In genomic region chr1:57218127-57218526, GRCm38 (mm10) we compare ENCODE assay signal across 21 mouse cellular contexts.
DNase-seq lines count a peak whose midpoint lies in the region; ATAC-seq and TF ChIP-seq lines count a peak whose summit lies in the region.
"Had no signal": no experiment of that assay in that cellular context is flagged by ENCODE, and none has a peak within 500 bp of the region (broad histone marks: within the 10 kb centered on the region; RNA-seq: fewer than 3 reads in every experiment).

No protein-coding gene starts in this region.

- peaks cover 31% of the 10 kb centered on the region for H3K4me1 ChIP-seq in forebrain, embryonic 10.5 days
- H3K4me1 ChIP-seq in forebrain, postnatal 0 days (ENCODE audit: insufficient read depth) = no peaks in the 10 kb centered on the region
- peaks cover 26% of the 10 kb centered on the region for H3K4me1 ChIP-seq in midbrain, embryonic 13.5 days (replicated peaks)
- H3K4me1 ChIP-seq in midbrain, embryonic 15.5 days = peaks cover 11% of the 10 kb centered on the region; the same call in 1 of the 2 replicates
- peaks cover 20% of the 10 kb centered on the region for H3K4me1 ChIP-seq in forebrain, embryonic 16.5 days (replicated peaks; ENCODE audit: control insufficient read depth, insufficient read depth, low read length)
- peaks cover 10% of the 10 kb centered on the region for H3K4me1 ChIP-seq in neural tube, embryonic 14.5 days (ENCODE audit: control insufficient read depth, insufficient read depth, low read length)
- H3K4me1 ChIP-seq: kidney, embryonic 15.5 days; liver, embryonic 15.5 days had no signal

- no peak overlapping the region for H3K4me3 ChIP-seq in forebrain, embryonic 10.5 days
- H3K4me3 ChIP-seq in forebrain, postnatal 0 days (ENCODE audit: low read depth, low read length) = no peak overlapping the region
- no peak overlapping the region for H3K4me3 ChIP-seq in midbrain, embryonic 13.5 days (replicated peaks)
- H3K4me3 ChIP-seq in midbrain, embryonic 15.5 days = no peak overlapping the region
- H3K4me3 ChIP-seq in forebrain, embryonic 16.5 days (replicated peaks; ENCODE audit: low read length) = no peak overlapping the region
- H3K4me3 ChIP-seq in neural tube, embryonic 14.5 days (ENCODE audit: low read depth, low read length) = no peak overlapping the region
- H3K4me3 ChIP-seq: embryonic facial prominence, embryonic 12.5 days; erythroblast, embryonic 14.5 days; heart, embryonic 15.5 days; kidney, embryonic 15.5 days; limb, embryonic 15.5 days; liver, embryonic 15.5 days had no signal

- H3K27ac ChIP-seq in forebrain, embryonic 10.5 days = peak overlapping the region; percentile 80; the same call in 1 of the 2 replicates
- H3K27ac ChIP-seq in forebrain, postnatal 0 days (ENCODE audit: low read depth, low read length) = no peak overlapping the region
- no peak overlapping the region for H3K27ac ChIP-seq in midbrain, embryonic 13.5 days
- no peak overlapping the region for H3K27ac ChIP-seq in midbrain, embryonic 15.5 days
- peak overlapping the region; percentile 37 for H3K27ac ChIP-seq in forebrain, embryonic 16.5 days (ENCODE audit: low read length)
- H3K27ac ChIP-seq in neural tube, embryonic 14.5 days (ENCODE audit: low read depth, low read length) = no peak overlapping the region
- H3K27ac ChIP-seq: embryonic facial prominence, embryonic 12.5 days; heart, embryonic 15.5 days; kidney, embryonic 15.5 days; limb, embryonic 15.5 days; liver, embryonic 15.5 days; stomach, postnatal 0 days had no signal

- peak; percentile 17 for DNase-seq in forebrain, embryonic 10.5 days (ENCODE audit: extremely low spot score, low spot score)
- DNase-seq in forebrain, postnatal 0 days = no peak
- no peak for DNase-seq in right cerebral cortex, postnatal 10 days (ENCODE audit: low spot score in 2 of 2)
- no peak for DNase-seq in cerebellum, postnatal 14 days
- DNase-seq: adrenal gland, postnatal 14 days; cerebellum, adult 18-20 months; gastrocnemius, postnatal 14 days; heart, adult 18-20 months had no signal

- 39% methylated on average over 2 of the region's 2 CpGs for WGBS in forebrain, embryonic 10.5 days
- 21% methylated on average over 2 of the region's 2 CpGs for WGBS in forebrain, postnatal 0 days
- 42% methylated on average over 2 of the region's 2 CpGs for WGBS in midbrain, embryonic 13.5 days
- WGBS in midbrain, embryonic 15.5 days = 27% methylated on average over 2 of the region's 2 CpGs
- WGBS in forebrain, embryonic 16.5 days = 1% methylated on average over 2 of the region's 2 CpGs
- WGBS in neural tube, embryonic 14.5 days = 22% methylated on average over 2 of the region's 2 CpGs

- no peak for TF ChIP-seq CTCF in forebrain, postnatal 0 days (IDR thresholded peaks at IDR 0.05; ENCODE audit: low read depth)

- no peak overlapping the region for H3K9ac ChIP-seq in forebrain, postnatal 0 days
- no peak overlapping the region for H3K9ac ChIP-seq in midbrain, embryonic 13.5 days (replicated peaks)
- H3K9ac ChIP-seq in midbrain, embryonic 15.5 days = no peak overlapping the region
- H3K9ac ChIP-seq in forebrain, embryonic 16.5 days (replicated peaks; ENCODE audit: low read depth, low read length) = no peak overlapping the region
- no peak overlapping the region for H3K9ac ChIP-seq in neural tube, embryonic 14.5 days (replicated peaks; ENCODE audit: low read depth, low read length)
- H3K9ac ChIP-seq: embryonic facial prominence, embryonic 12.5 days; heart, embryonic 15.5 days; kidney, embryonic 15.5 days; limb, embryonic 15.5 days; liver, embryonic 15.5 days had no signal

- H3K27me3 ChIP-seq in forebrain, embryonic 10.5 days (ENCODE audit: poor library complexity, severe bottlenecking) = peaks cover 9% of the 10 kb centered on the region; the same call in 1 of the 2 replicates
- H3K27me3 ChIP-seq in forebrain, postnatal 0 days (ENCODE audit: insufficient read depth, low read length) = no peaks in the 10 kb centered on the region
- H3K27me3 ChIP-seq in midbrain, embryonic 13.5 days = 0 out of 2 replicates have a peak, but pooled peaks cover 14% of the 10 kb centered on the region
- no peaks in the 10 kb centered on the region for H3K27me3 ChIP-seq in midbrain, embryonic 15.5 days (replicated peaks)
- H3K27me3 ChIP-seq in forebrain, embryonic 16.5 days (replicated peaks; ENCODE audit: control insufficient read depth, insufficient read depth, low read length) = no peaks in the 10 kb centered on the region
- H3K27me3 ChIP-seq in neural tube, embryonic 14.5 days (ENCODE audit: control insufficient read depth, insufficient read depth, low read length) = no peaks in the 10 kb centered on the region
- H3K27me3 ChIP-seq: embryonic facial prominence, embryonic 12.5 days; heart, embryonic 15.5 days; limb, embryonic 15.5 days; liver, embryonic 15.5 days had no signal

- ATAC-seq in forebrain, postnatal 0 days = no peak
- peak; percentile 51; the same call in 1 of the 2 replicates for ATAC-seq in midbrain, embryonic 13.5 days
- ATAC-seq in midbrain, embryonic 15.5 days (replicated peaks) = no peak
- peak; percentile 81 for ATAC-seq in forebrain, embryonic 16.5 days
- peak; percentile 57 for ATAC-seq in neural tube, embryonic 14.5 days (ENCODE audit: low read depth)
- ATAC-seq: CD4-positive, CD25-positive, alpha-beta regulatory T cell, adult 4 months; intestine, postnatal 0 days had no signal

- H3K9me3 ChIP-seq in forebrain, embryonic 10.5 days = no peaks in the 10 kb centered on the region
- no peaks in the 10 kb centered on the region for H3K9me3 ChIP-seq in forebrain, postnatal 0 days (ENCODE audit: low read length)
- H3K9me3 ChIP-seq in midbrain, embryonic 13.5 days = no peaks in the 10 kb centered on the region
- H3K9me3 ChIP-seq in midbrain, embryonic 15.5 days = no peaks in the 10 kb centered on the region
- no peaks in the 10 kb centered on the region for H3K9me3 ChIP-seq in forebrain, embryonic 16.5 days (ENCODE audit: control insufficient read depth, low read length)
- no peaks in the 10 kb centered on the region; the same call in 1 of the 2 replicates for H3K9me3 ChIP-seq in neural tube, embryonic 14.5 days (ENCODE audit: control insufficient read depth, low read length)
- H3K9me3 ChIP-seq: embryonic facial prominence, embryonic 12.5 days; heart, embryonic 15.5 days; kidney, embryonic 15.5 days; limb, embryonic 15.5 days; liver, embryonic 15.5 days had no signal

- no peaks in the 10 kb centered on the region for H3K36me3 ChIP-seq in forebrain, embryonic 10.5 days (replicated peaks)
- no peaks in the 10 kb centered on the region for H3K36me3 ChIP-seq in forebrain, postnatal 0 days (ENCODE audit: insufficient read depth)
- H3K36me3 ChIP-seq in midbrain, embryonic 13.5 days = no peaks in the 10 kb centered on the region
- no peaks in the 10 kb centered on the region for H3K36me3 ChIP-seq in midbrain, embryonic 15.5 days (replicated peaks)
- no peaks in the 10 kb centered on the region for H3K36me3 ChIP-seq in forebrain, embryonic 16.5 days (ENCODE audit: control insufficient read depth, insufficient read depth)
- H3K36me3 ChIP-seq in neural tube, embryonic 14.5 days (ENCODE audit: control insufficient read depth, insufficient read depth, low read length) = no peaks in the 10 kb centered on the region
- H3K36me3 ChIP-seq: embryonic facial prominence, embryonic 12.5 days; heart, embryonic 15.5 days; kidney, embryonic 15.5 days; limb, embryonic 15.5 days; liver, embryonic 15.5 days had no signal

- no peak overlapping the region for H3K4me2 ChIP-seq in forebrain, postnatal 0 days (ENCODE audit: low read depth)
- no peak overlapping the region for H3K4me2 ChIP-seq in midbrain, embryonic 13.5 days (replicated peaks)
- H3K4me2 ChIP-seq in midbrain, embryonic 15.5 days = no peak overlapping the region
- no peak overlapping the region for H3K4me2 ChIP-seq in forebrain, embryonic 16.5 days (ENCODE audit: low read length)
- H3K4me2 ChIP-seq in neural tube, embryonic 14.5 days (ENCODE audit: low read depth, low read length) = no peak overlapping the region
- H3K4me2 ChIP-seq: embryonic facial prominence, embryonic 12.5 days; heart, embryonic 15.5 days; kidney, embryonic 15.5 days; limb, embryonic 15.5 days; liver, embryonic 15.5 days had no signal

Comparison
In these comparisons a context has a peak if more than half of its experiments do, and no peak if none do; other contexts are left out.
1. H3K27ac ChIP-seq: peak in forebrain, embryonic 10.5 days (single experiment) and forebrain, embryonic 16.5 days (single experiment); none in forebrain, postnatal 0 days (single experiment), midbrain, embryonic 13.5 days (single experiment), midbrain, embryonic 15.5 days (single experiment) and neural tube, embryonic 14.5 days (single experiment).
2. ATAC-seq: peak in midbrain, embryonic 13.5 days (single experiment), forebrain, embryonic 16.5 days (single experiment) and neural tube, embryonic 14.5 days (single experiment); none in forebrain, postnatal 0 days (single experiment) and midbrain, embryonic 15.5 days (single experiment).